Mouse (Mus musculus) urinary bladder, postnatal 25 days (tissue): Measurements from ENCODE around the gene Saa3.
A peak's percentile ranks its signal among the peaks of the same experiment; 100 is the strongest.
"Not testable (repeated sequence)": the region's sequence is repeated elsewhere in the genome, so short reads cannot be mapped to it uniquely, and the experiment has no call there.

Experiments
- DNase-seq: peaks from one replicate; pipeline ENCODE4 v3.0.0; 2022; ENCODE audit warnings: low spot score

The Saa3 gene

GRCm38 (mm10) chr7:46712250-46712649, 3.2 kb downstream of the Saa3 start:
- DNase-seq, result no peak

GRCm38 (mm10) chr7:46710390-46710844, 5.1 kb downstream of the Saa3 start, which contains the start of gene Saal1:
Gene Saal1, minus strand, starts transcription at chr7:46710680.
- DNase-seq, result peak; percentile 87

GRCm38 (mm10) chr7:46700521-46701025, 14.9 kb downstream of the Saa3 start:
- DNase-seq, result no peak

- DNase-seq, result no peak
These were observed 18.7 kb downstream of the Saa3 start for GRCm38 (mm10) chr7:46696754-46697153.

GRCm38 (mm10) chr7:46686827-46687226, 28.7 kb downstream of the Saa3 start:
- DNase-seq, result no peak

GRCm38 (mm10) chr7:46680732-46681131, 34.8 kb downstream of the Saa3 start:
- DNase-seq, result no peak

GRCm38 (mm10) chr7:46679044-46679443, 36.5 kb downstream of the Saa3 start:
- DNase-seq, result not testable (repeated sequence)

- DNase-seq, result no peak
These were observed 37.1 kb downstream of the Saa3 start for GRCm38 (mm10) chr7:46678417-46678816.

GRCm38 (mm10) chr7:46676808-46677360, 38.6 kb downstream of the Saa3 start:
- DNase-seq, result no peak

GRCm38 (mm10) chr7:46675886-46676285, 39.6 kb downstream of the Saa3 start:
- DNase-seq, result no peak

GRCm38 (mm10) chr7:46675061-46675460, 40.4 kb downstream of the Saa3 start:
- DNase-seq, result no peak

- DNase-seq, result no peak
These were observed 43.3 kb downstream of the Saa3 start, which contains the start of gene Tph1 for GRCm38 (mm10) chr7:46672160-46672672. Gene Tph1, minus strand, starts transcription at chr7:46672537.

GRCm38 (mm10) chr7:46667256-46667655, 48.2 kb downstream of the Saa3 start:
- no peak for DNase-seq

- DNase-seq, result peak; percentile 9
These were observed 50.3 kb downstream of the Saa3 start for GRCm38 (mm10) chr7:46665236-46665635.
